ENCODE assay signal across 15 mouse cellular contexts in the genomic region with DNA sequence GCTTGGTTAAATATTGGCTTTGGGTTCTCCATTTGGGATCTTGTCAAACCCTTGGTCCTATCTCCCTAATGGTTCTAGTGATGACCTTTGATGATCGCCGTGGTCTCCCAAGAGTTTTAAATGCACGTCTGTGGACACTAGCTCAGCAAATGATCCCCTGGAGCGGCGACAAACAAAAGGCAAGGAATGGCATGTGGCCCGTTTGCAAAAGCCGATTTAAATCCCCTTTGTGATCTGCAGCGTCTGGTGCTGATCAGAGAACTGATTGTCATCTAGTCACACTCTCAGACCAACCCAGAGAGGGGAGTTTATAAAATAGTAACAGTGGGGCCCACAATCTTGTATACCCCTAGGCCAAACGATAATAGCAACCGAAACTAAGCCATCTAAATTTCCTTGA. TPM values are rescaled to one million over a fixed set of nuclear protein-coding genes. Genes with fewer than 3 reads are reported as not detected.
DNase-seq lines count a peak whose midpoint lies in the region; ATAC-seq and TF ChIP-seq lines count a peak whose summit lies in the region.
"Had no signal": no experiment of that assay in that cellular context is flagged by ENCODE, and none has a peak within 500 bp of the region (broad histone marks: within the 10 kb centered on the region; RNA-seq: fewer than 3 reads in every experiment).

No protein-coding gene starts in this region.

- no peak for TF ChIP-seq CTCF in heart, postnatal 0 days (IDR thresholded peaks at IDR 0.05; ENCODE audit: low read depth)
- no peak for TF ChIP-seq CTCF in thymus, adult 2 months (IDR thresholded peaks at IDR 0.05; ENCODE audit: borderline replicate concordance, control insufficient read depth, extremely low read depth, insufficient read depth, low read length, poor library complexity)

- TF ChIP-seq POLR2A in thymus, adult 2 months (IDR thresholded peaks at IDR 0.05; ENCODE audit: control insufficient read depth, extremely low read depth, insufficient read depth, low read length, poor library complexity) = no peak

- H3K27ac ChIP-seq in heart, postnatal 0 days (ENCODE audit: low read depth) = peak overlapping the region; percentile 70; the same call in 1 of the 2 replicates
- no peak overlapping the region for H3K27ac ChIP-seq in heart, embryonic 10.5 days
- H3K27ac ChIP-seq in thymus, adult 2 months (ENCODE audit: control insufficient read depth, insufficient read depth, low read length) = peak overlapping the region; percentile 100
- H3K27ac ChIP-seq: limb, embryonic 13.5 days; lung, embryonic 15.5 days; neural tube, embryonic 15.5 days had no signal

- H3K27me3 ChIP-seq in heart, postnatal 0 days (ENCODE audit: control insufficient read depth, insufficient read depth, low read length) = peaks cover 6% of the 10 kb centered on the region
- H3K27me3 ChIP-seq in heart, embryonic 10.5 days (ENCODE audit: insufficient read depth, poor library complexity, severe bottlenecking) = no peaks in the 10 kb centered on the region
- H3K27me3 ChIP-seq in thymus, adult 2 months (ENCODE audit: control insufficient read depth, insufficient read depth, low read length) = no peaks in the 10 kb centered on the region
- H3K27me3 ChIP-seq: neural tube, embryonic 15.5 days had no signal

- TF ChIP-seq EP300 in heart, postnatal 0 days (IDR thresholded peaks at IDR 0.05; ENCODE audit: low read depth) = no peak

- no peaks in the 10 kb centered on the region for H3K4me1 ChIP-seq in heart, postnatal 0 days (ENCODE audit: control insufficient read depth, insufficient read depth)
- H3K4me1 ChIP-seq in heart, embryonic 10.5 days = peaks cover 10% of the 10 kb centered on the region; the same call in 1 of the 2 replicates
- peaks cover 47% of the 10 kb centered on the region for H3K4me1 ChIP-seq in thymus, adult 2 months (replicated peaks; ENCODE audit: control insufficient read depth, insufficient read depth, low read length)

- ATAC-seq in heart, postnatal 0 days (ENCODE audit: insufficient read depth, low read depth) = no peak

- no peak overlapping the region for H3K4me3 ChIP-seq in heart, postnatal 0 days (ENCODE audit: low read depth, low read length)
- H3K4me3 ChIP-seq in heart, embryonic 10.5 days = no peak overlapping the region
- peak overlapping the region; percentile 41 for H3K4me3 ChIP-seq in thymus, adult 2 months (ENCODE audit: control insufficient read depth, insufficient read depth, low read length)
- H3K4me3 ChIP-seq: limb, embryonic 13.5 days; lung, embryonic 15.5 days; neural tube, embryonic 15.5 days had no signal

- H3K9ac ChIP-seq in heart, postnatal 0 days (replicated peaks; ENCODE audit: low read depth, low read length) = no peak overlapping the region
- H3K9ac ChIP-seq: limb, embryonic 13.5 days; lung, embryonic 15.5 days; neural tube, embryonic 15.5 days had no signal

- no peaks in the 10 kb centered on the region for H3K9me3 ChIP-seq in heart, postnatal 0 days (replicated peaks; ENCODE audit: control insufficient read depth, low read length)
- no peaks in the 10 kb centered on the region for H3K9me3 ChIP-seq in heart, embryonic 10.5 days
- H3K9me3 ChIP-seq: limb, embryonic 13.5 days; lung, embryonic 15.5 days; neural tube, embryonic 15.5 days had no signal

- H3K36me3 ChIP-seq in heart, postnatal 0 days (replicated peaks; ENCODE audit: control insufficient read depth, insufficient read depth, low read length) = no peaks in the 10 kb centered on the region
- no peaks in the 10 kb centered on the region for H3K36me3 ChIP-seq in heart, embryonic 10.5 days
- no peaks in the 10 kb centered on the region for H3K36me3 ChIP-seq in thymus, adult 2 months (ENCODE audit: control insufficient read depth, insufficient read depth, low read length)
- H3K36me3 ChIP-seq: limb, embryonic 13.5 days; lung, embryonic 15.5 days; neural tube, embryonic 15.5 days had no signal

- H3K4me2 ChIP-seq in heart, postnatal 0 days (ENCODE audit: low read depth, low read length) = no peak overlapping the region; the same call in 1 of the 2 replicates
- H3K4me2 ChIP-seq: heart, embryonic 11.5 days; limb, embryonic 13.5 days; lung, embryonic 15.5 days; neural tube, embryonic 15.5 days had no signal

- WGBS in heart, postnatal 0 days = 35% methylated on average over 10 of the region's 10 CpGs
- 17% methylated on average over 10 of the region's 10 CpGs for WGBS in heart, embryonic 10.5 days
- 32% methylated on average over 10 of the region's 10 CpGs for WGBS in thymus, adult 2 months

- no peak for DNase-seq in heart, postnatal 0 days (ENCODE audit: low spot score)
- DNase-seq in heart, embryonic 10.5 days (ENCODE audit: low spot score) = no peak
- DNase-seq in thymus, adult 2 months = no peak
- DNase-seq in thymus, postnatal 25 days = no peak
- DNase-seq in embryo, embryonic 10.5 days (ENCODE audit: low spot score) = peak; percentile 60
- peak; percentile 76 for DNase-seq in retina, postnatal 1 day
- no peak for DNase-seq in lung, postnatal 4 days
- no peak for DNase-seq in lung, postnatal 25 days (ENCODE audit: low spot score)
- DNase-seq: cerebellum, adult 11 months; kidney, postnatal 10 days; layer of hippocampus, postnatal 36 days had no signal

RNA-seq across cellular contexts. Expression of gene Gm17509, which starts 5.4 kb away (rescaled TPM):
- not detected in 2 replicates for total RNA-seq in heart, postnatal 0 days (2014; rRNA removed; ENCODE audit: low replicate concordance)
- not detected in 2 replicates for polyA plus RNA-seq in heart, postnatal 0 days (2015; fragmentation: Nextera tagmentation; extraction: Ambion mirVana)
- polyA plus RNA-seq in heart, embryonic 10.5 days (2016; fragmentation: Nextera tagmentation; extraction: Ambion mirVana) = 0.27 and 0.36 TPM in 2 replicates
- polyA plus RNA-seq in thymus, adult 2 months (2012; rRNA removed) = 3.1 and 3.4 TPM in 2 replicates
- polyA plus RNA-seq: lung, embryonic 15.5 days had no signal

RNA-seq across cellular contexts. Expression of gene Emb, which starts 7.1 kb away (rescaled TPM):
- total RNA-seq in heart, postnatal 0 days (2014; rRNA removed; ENCODE audit: low replicate concordance) = 2.2 and 3.9 TPM in 2 replicates
- polyA plus RNA-seq in heart, postnatal 0 days (2015; fragmentation: Nextera tagmentation; extraction: Ambion mirVana) = 2.8 and 3.5 TPM in 2 replicates
- polyA plus RNA-seq in heart, embryonic 10.5 days (2016; fragmentation: Nextera tagmentation; extraction: Ambion mirVana) = 26.6 and 44.9 TPM in 2 replicates
- polyA plus RNA-seq in thymus, adult 2 months (2012; rRNA removed) = 63.4 and 63.5 TPM in 2 replicates

Comparison
In these comparisons a context has a peak if more than half of its experiments do, and no peak if none do; other contexts are left out.
1. DNase-seq: peak in embryo, embryonic 10.5 days (single experiment) and retina, postnatal 1 day (single experiment); none in heart, postnatal 0 days (single experiment), heart, embryonic 10.5 days (single experiment), thymus, adult 2 months (single experiment), thymus, postnatal 25 days (single experiment), lung, postnatal 4 days (0 of 2) and lung, postnatal 25 days (single experiment).